Mouse (Mus musculus): ENCODE data around the gene Tmco3. TPM values are rescaled to one million over a fixed set of nuclear protein-coding genes. Genes with fewer than 3 reads are reported as not detected.

The Tmco3 gene
- polyA plus RNA-seq (2012; ENCODE audit: low replicate concordance): 4.4 and 13.1 TPM in 2 replicates

GRCm38 (mm10) chr8:13287692-13288623, at the start of gene Tmco3, which contains the start of gene Dcun1d2:
Gene Tmco3, plus strand, starts transcription at chr8:13288190.
Gene Dcun1d2, minus strand, starts transcription at chr8:13288131.

DNA sequence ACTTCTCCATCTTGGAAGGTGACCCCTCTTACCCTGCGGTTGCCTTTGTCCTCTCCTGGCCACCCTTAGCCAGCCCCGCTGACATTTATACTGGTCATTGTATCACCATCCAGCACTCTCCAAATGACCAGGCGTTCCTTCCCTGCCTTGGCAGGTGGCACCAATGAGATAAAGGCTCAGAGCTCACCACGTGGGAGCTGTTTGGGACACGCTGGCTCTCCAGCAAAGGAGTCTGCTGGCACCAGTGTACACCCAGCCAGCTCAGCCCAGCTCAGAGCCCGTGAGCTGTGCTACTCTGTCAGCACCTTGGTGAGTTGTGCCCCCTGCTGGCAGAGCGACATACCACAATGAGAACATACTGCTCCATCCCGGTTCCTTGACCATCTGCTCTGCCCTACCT, 34.0 kb upstream of the Tmco3 start, which contains the start of gene Adprhl1:
TSS of gene Adprhl1 (minus strand) at position 144 of the 400 bp plus-strand sequence.

DNA sequence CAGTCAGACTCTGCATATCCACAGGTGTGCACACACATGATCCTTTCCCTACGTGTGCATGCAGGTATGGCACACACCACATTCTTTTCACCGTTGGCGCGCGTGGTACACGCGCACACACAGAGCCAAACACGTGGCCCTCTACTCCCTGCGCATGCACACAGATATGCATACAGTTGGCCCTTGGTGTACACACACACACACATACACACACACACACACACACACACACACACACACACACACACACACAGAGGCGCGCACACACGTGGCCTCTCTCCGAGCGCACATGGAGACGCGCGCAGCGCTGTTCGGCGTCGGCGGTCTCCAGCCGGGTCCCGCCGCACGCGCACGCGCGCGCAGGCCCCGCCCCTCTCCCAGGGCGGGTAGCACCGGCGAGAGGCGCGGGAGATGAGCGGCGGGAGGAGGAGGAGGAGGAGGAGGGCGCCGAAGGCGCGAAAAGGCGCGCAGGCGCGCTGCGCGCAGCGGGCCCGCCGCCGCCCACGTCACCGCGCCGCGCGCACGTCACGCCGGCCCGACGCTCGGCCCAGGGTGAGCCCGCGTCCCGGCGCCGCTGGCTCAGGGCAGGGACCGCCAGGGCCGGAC, 50.4 kb downstream of the Tmco3 start, which contains the start of gene Tfdp1:
TSS of gene Tfdp1 (plus strand) at position 497 of the 606 bp plus-strand sequence.

Other genes starting within 250 kb of the Tmco3 start
- gene Proz, start 227.3 kb upstream of the Tmco3 start, polyA plus RNA-seq (2012; ENCODE audit: low replicate concordance): 0.08 TPM in 1 of 2 replicates, not detected in the other
- gene Pcid2, start 182.7 kb upstream of the Tmco3 start, polyA plus RNA-seq (2012; ENCODE audit: low replicate concordance): 7.4 and 34.0 TPM in 2 replicates
- 84.0 and 89.8 TPM in 2 replicates for gene Cul4a, start 182.6 kb upstream of the Tmco3 start, polyA plus RNA-seq (2012; ENCODE audit: low replicate concordance)
- 115 and 382 TPM in 2 replicates for gene Lamp1, start 129.0 kb upstream of the Tmco3 start, polyA plus RNA-seq (2012; ENCODE audit: low replicate concordance)
- gene Grtp1, start 87.6 kb upstream of the Tmco3 start, polyA plus RNA-seq (2012; ENCODE audit: low replicate concordance): 7.6 and 10.3 TPM in 2 replicates
- not detected in 2 replicates for gene Adprhl1, start 34.0 kb upstream of the Tmco3 start, polyA plus RNA-seq (2012; ENCODE audit: low replicate concordance)
- gene Dcun1d2, start 59 bp upstream of the Tmco3 start, polyA plus RNA-seq (2012; ENCODE audit: low replicate concordance): 0.43 and 4.0 TPM in 2 replicates
- gene Tfdp1, start 50.6 kb downstream of the Tmco3 start, polyA plus RNA-seq (2012; ENCODE audit: low replicate concordance): 13.5 and 32.3 TPM in 2 replicates
- 0.13 TPM in 1 of 2 replicates, not detected in the other for gene Atp4b, start 108.6 kb downstream of the Tmco3 start, polyA plus RNA-seq (2012; ENCODE audit: low replicate concordance)
- gene Grk1, start 116.9 kb downstream of the Tmco3 start, polyA plus RNA-seq (2012; ENCODE audit: low replicate concordance): not detected in 2 replicates
- not detected in 2 replicates for gene Tmem255b, start 147.0 kb downstream of the Tmco3 start, polyA plus RNA-seq (2012; ENCODE audit: low replicate concordance)
- 2.5 and 2.6 TPM in 2 replicates for gene Gas6, start 206.3 kb downstream of the Tmco3 start, polyA plus RNA-seq (2012; ENCODE audit: low replicate concordance)

Measured in leukemia stem cell, adult 10-12 weeks (primary cell).